Mouse (Mus musculus) heart, postnatal 36 days (tissue): Measurements from ENCODE around the gene Dis3l2. TPM values are rescaled to one million over a fixed set of nuclear protein-coding genes. Genes with fewer than 3 reads are reported as not detected.

Experiments used
- DNase-seq, 2 experiments: peaks; one replicate each; pipeline ENCODE4 v3.0.0; 2021 to 2022
- intact Hi-C: fragments of 180-260 bp; cut with DNase I; formaldehyde crosslinking; loops from one replicate; pipeline ENCODE4 v1.15.1; 2025
- total RNA-seq, 2 experiments: library from RNA; stranded (reverse); gene quantifications; 2 replicates each; pipeline ENCODE4 v1.2.3; 2021

Gene Dis3l2
- total RNA-seq, result 10 to 100 TPM; 11.4 to 12.4 TPM

DNA sequence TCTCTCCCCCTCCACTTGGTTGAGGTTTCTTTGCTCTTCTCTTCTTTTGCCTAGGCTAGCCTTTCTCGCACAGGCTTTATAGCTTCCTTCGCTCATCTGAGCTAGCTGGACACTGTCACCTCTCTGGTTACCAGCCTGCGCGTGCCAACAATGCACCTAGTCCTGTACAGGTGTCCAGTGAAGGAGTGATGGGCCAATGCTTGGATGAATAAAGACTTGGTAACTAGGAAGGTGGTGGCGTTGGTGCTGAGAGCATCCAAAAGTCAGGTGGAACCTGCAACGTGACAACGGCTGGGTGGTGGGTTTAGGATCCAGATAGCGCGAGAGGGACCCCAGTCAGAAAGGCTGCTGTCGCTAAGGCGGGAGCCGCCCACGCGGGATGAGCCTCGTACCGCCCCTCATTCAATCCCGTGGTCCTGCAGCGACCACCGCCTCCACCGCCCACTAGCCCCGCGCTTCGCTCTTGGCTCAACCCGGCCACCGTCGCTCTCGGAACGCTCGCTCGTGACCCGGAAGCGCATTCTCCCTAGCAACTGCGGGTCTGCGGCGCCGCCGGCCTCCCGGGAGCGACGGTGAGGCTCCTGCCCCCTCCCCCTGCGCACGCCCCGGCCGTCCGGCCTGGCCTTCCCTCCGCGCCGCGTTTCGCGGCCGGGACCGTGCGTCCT, at the start of gene Dis3l2:
Gene Dis3l2 (plus strand): TSS at position 509 of the 665 bp plus-strand sequence.
- peak; percentile 83 to 84 for DNase-seq
- intact Hi-C loops, result no loop called here

DNA sequence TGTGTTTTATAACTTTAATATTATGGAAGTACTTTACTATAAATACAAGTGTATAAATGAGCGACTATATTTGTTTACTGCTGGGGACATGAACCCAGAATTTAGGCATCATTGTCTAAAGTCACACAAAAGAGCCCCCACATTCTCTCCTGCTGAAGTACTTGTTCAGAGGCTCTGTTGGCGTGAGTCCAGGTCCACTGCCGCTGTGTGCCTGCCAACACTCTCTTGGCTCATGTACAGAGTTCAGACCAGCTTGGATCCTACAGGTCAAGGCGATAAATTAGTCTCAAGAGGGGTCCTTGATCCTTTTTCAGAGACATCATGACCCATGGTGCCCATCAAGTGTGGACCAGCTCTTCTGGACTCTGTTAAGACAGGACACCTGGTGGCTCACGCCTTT, 46.5 kb upstream of the Dis3l2 start:
- intact Hi-C loops, result no loop called here
- DNase-seq, result no peak

GRCm38 (mm10) chr1:86665091-86665490, 38.5 kb upstream of the Dis3l2 start:
- intact Hi-C loops, result loop anchor here (5.0 kb wide), 2 partner anchors 247 to 522 kb away; no protein-coding TSS in a partner anchor

DNA sequence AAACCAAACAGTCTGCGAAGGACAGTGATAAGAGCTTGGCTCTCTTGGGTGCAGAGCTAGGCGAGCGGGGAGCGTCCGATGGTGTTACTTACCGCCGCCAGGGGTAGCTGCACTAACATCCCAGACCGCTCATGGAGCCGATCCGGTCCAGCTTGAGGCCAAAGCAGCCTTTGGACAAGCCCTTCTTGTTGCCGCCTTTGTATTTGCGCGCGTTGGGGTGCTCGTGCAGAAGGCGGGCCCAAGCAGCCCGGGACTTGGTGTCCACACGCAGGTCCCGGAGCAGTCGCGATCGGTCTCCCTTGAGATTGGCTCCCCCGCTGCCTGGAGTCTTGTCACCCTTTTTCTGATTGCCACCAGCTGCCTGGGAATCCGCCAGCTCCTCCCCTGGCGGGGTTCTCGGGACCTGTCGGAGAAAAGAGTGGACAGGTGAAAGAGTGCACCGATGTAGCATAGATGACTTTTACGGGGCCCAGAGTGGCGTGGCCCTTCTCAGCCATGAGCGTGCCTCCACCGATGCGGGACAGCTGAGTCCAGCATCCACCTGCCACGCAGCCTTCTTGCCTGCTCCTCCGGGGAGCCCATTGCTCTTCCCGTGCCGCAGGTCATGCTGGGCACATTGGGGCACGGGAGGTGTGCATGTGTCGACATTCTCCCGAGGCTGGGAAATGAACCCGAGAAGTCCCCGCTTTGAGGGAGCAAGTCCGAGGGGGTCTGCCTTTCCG, 33.9 kb upstream of the Dis3l2 start:
- intact Hi-C loops, result loop anchor here (1.0 to 5.0 kb wide), 4 partner anchors 243 to 518 kb away; no protein-coding TSS in a partner anchor
- DNase-seq, result peak; percentile 69 to 70

More at GRCm38 (mm10) chr1:86665091-86665490, 38.5 kb upstream of the Dis3l2 start:
- no peak for DNase-seq

GRCm38 (mm10) chr1:86670279-86671038, 33.1 kb upstream of the Dis3l2 start, which contains the start of gene Nppc:
Gene Nppc, minus strand, starts transcription at chr1:86670571.
- intact Hi-C loops, result no loop called here

DNA sequence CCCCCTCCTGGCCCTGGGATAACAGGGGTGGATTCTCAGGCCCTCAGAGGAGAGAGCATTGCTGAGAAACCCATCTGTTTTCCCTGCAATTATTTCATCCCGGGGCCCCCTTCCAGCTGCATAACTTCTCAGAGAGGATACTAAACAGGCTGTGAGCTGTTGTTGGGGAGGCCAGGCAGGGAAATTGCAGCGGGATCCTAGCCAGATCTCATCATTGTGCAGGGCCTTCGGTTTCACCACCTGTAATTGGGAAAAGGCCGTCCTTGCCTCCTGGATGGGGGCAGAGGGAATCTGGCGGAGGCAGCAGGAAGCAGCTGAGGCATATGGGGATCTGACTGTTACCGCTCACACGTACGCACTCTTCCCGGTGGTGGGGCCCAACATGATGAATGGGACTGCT, 29.2 kb upstream of the Dis3l2 start:
- intact Hi-C loops, result no loop called here
- DNase-seq, result peak in 1 of 2 experiments; percentile 14

More at GRCm38 (mm10) chr1:86670279-86671038, 33.1 kb upstream of the Dis3l2 start, which contains the start of gene Nppc:
- peak; percentile 52 for DNase-seq

- intact Hi-C loops, result no loop called here
- peak; percentile 52 to 59 for DNase-seq
Measured at GRCm38 (mm10) chr1:86675126-86675525, 28.5 kb upstream of the Dis3l2 start.

DNA sequence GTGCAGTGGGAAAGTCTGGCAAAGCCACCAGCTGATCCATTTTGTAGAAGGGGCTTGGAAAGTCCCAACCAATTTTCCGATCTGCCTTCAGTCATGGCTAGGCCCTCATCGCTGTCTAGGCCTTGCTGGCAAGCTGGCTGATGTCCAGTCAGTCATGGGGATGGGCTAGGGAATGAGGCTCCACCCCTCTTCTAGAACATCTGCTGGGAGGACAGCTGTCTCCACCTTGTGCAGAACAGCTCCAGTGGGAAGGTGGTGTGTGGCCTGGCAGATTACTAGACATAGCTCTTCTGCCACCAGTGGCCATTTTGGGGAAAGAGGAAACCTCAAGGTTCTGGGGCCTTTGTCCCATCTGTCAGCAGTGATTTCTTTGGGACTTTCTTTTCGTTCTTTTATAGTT, 26.0 kb upstream of the Dis3l2 start:
- DNase-seq, result peak in 1 of 2 experiments; percentile 15
- intact Hi-C loops, result no loop called here

DNA sequence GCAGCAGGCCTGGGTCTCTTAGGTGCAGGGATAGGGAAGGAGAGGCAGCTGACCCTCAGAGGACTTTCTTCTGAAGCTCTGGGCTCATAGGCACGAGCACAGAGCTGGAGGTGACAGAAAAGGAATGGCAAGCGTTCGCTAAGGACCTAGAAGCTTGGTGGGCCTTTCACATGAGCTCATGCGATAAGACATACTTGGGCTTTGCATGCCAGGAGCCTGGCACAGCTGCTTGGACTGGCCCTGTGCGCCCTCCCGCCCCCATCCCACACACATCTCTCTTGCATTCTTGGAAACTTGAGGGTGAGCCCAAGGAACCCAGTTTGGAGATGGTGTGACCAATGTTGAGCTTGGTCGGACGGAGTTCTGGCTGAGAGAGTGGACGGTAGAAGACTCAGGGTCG, 24.9 kb upstream of the Dis3l2 start:
- intact Hi-C loops, result no loop called here
- DNase-seq, result no peak

GRCm38 (mm10) chr1:86687236-86687635, 16.4 kb upstream of the Dis3l2 start:
- no peak for DNase-seq
- intact Hi-C loops, result no loop called here

GRCm38 (mm10) chr1:86691027-86691426, 12.6 kb upstream of the Dis3l2 start:
- intact Hi-C loops, result no loop called here
- no peak for DNase-seq

DNA sequence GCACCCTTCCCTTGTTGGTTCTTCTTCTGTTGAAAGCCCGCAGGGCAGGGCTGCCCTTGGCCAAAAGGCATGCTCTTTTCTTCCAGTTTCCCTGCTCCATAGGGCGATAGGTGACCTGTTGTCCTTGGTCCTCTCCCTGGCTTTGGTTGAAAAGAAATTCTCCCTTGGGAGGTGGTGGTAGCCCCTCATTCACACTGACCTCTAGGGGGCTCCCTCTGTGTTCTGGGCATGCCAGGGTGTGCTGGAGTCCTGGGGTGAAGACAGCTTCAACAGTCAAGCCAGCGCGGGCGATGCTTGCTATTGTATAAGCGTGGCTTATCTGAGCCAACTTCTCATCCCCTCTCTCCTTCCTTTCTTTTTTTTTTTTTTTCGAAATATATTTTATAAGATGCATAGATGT, 6.7 kb upstream of the Dis3l2 start:
- intact Hi-C loops, result no loop called here
- DNase-seq, result no peak

DNA sequence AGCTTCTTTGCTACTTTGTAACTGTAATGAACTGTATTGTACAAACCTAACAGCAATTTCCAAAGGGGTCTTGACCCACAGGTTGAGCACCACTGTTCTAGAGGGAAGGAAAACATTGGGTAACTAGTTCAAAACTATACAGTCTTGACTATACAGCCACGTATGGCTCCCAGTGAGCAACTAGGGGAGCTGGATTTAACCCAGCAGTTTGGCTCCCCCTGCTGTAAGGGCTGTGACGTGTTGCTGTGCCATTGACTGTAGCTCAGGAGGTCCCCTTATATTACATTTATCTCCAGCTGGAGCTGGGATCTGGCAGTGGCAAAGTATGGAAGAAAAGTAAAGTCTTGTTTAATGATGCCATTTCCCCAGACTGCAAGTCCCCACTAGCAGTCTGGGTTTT, 4.9 kb upstream of the Dis3l2 start:
- intact Hi-C loops, result no loop called here
- DNase-seq, result no peak

DNA sequence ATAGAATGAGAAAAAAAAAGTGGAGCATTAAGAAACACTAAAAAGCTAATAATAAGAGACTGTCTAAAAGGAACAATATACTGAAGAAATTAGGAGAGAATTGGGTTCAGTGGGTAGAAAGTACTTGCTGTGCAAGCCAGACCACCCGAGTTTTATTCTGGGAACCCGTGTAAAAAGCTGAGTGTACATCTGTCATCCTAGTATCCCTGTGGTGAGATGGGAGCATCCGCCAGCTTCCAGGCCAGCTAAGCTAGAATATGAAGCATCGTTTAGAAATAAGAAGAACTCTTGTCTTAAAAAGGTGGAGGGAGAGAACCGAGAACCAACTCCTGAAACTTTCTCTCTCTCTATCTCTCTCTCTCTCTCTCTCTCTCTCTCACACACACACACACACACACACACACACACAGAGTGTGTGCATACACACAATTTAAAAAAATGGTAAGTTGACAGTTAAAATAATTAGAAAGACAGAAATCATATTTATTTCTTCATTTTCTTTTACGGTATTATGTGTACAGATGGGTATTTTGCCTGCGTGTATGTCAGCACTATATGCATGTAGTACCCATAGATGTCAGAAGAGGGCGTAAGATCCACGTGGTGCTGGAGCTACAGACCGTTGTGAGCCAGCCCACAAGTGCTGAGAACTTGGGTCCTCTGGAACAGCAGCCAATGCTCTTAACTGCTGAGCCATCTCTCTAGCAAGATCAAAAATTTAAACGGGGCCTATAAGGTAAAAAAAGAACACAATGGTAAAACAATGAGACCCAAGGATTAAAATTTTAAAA, 4.1 kb upstream of the Dis3l2 start:
- intact Hi-C loops, result no loop called here
- DNase-seq, result no peak

DNA sequence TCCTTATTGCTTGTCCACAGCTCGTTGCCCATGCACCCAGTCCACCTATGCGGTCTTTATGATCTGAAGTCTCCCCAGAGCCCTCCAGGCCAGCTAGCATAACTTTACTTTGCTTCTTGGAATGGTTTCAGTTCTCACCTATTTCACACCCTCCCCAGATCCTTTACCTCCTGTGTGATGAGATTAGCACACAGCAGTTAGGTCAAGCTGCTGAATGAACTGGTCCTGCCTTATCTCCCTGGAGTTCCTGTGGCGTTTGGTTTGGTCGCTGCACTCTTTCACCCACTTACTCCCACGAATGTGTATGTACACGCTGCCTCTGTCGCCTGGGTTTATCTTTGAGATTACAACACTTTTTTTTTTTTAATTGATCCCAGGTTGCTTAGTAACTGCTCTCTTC, 3.2 kb upstream of the Dis3l2 start:
- intact Hi-C loops, result no loop called here
- no peak for DNase-seq

DNA sequence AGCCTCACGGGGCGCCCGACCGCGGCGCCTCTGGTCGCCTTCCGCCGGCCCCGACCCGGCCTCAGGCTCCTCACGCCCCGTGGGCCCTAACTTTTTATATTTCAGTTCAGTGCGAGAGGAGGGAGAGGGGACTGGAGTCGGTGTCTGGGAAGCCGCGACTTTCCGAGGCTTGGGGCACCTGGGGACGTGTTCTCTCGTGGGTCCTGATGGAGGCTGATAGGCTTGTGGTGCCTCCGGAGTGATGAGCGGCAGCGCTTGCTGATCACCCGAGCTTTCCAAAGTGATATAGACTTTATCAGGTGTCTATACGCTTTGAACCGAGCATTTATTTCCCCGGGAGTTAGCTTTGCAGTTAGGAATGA, 338 bp downstream of the Dis3l2 start:
- DNase-seq, result no peak
- intact Hi-C loops, result no loop called here

DNA sequence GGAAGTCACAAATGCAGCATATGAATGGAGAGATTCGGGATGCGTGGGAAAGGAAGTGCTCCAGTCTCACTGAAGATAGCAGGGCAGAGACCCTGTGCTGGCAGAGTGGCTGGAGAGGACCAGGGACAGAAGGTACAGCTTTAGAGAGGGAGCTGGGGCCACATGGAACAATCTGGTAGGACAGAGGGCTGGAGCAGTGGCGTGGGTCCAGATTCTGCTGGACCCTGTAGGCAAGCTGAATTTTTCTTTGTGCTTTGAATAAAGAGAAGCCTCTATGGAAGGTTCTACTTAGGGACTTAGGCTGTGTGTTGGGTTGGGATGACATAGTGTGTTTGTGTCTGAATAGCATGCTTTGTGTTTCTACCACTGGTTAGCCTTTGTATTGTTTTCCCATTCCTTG, 1.9 kb downstream of the Dis3l2 start:
- DNase-seq, result no peak
- intact Hi-C loops, result no loop called here

GRCm38 (mm10) chr1:86709546-86709945, 5.9 kb downstream of the Dis3l2 start:
- no peak for DNase-seq
- intact Hi-C loops, result no loop called here

GRCm38 (mm10) chr1:86712045-86712444, 8.4 kb downstream of the Dis3l2 start:
- intact Hi-C loops, result no loop called here
- DNase-seq, result no peak

GRCm38 (mm10) chr1:86713054-86713453, 9.4 kb downstream of the Dis3l2 start:
- DNase-seq, result no peak
- intact Hi-C loops, result no loop called here
